Mouse (Mus musculus) thymus, postnatal 4 days (tissue): Measurements from ENCODE around the gene Olfr771.
"Not testable (repeated sequence)": the region's sequence is repeated elsewhere in the genome, so short reads cannot be mapped to it uniquely, and the experiment has no call there.

ENCODE experiments used
- DNase-seq: peaks from one replicate; pipeline ENCODE4 v3.0.0; 2021

Olfr771 gene

DNA sequence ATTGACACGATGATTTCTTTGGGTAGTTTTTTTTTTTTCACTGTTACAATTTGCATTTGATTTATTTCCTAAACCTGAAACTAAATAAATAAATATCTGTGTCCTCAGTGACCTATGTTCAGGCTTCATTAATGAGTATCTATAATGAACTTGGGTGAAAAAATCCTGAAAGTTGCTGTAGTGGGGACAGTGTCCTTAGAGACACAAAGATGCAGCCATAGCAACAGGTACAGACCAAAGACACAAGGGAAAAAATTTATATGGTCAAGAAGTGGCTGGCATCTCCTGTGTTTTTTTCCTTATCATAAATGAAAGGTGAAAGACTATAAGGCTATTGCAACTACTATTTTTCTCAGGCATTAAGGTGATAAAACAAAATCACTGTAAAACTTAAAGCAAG is at the start of gene Olfr771:
Olfr771 (minus strand) TSS at position 101 of the 400 bp plus-strand sequence.
- DNase-seq: no peak

DNA sequence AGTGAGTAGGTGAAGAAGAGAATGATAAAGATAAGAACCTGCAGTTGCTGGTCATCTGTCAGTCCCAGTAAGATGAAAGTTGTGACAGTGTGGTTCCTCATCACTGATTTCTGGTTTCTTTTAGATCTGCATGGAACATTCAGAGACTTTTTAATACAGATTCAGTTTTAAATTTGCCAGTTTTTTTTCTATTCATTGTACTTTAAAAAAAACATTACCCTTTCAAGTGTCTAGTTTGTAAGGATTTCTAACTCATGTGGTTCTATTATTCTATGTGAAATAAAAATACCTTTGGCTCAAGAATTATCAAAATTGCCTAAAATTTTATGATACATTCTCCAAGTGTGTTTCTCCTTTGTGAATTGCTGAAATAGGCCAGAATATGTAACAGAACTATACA is 22.8 kb upstream of the Olfr771 start, which contains the start of gene Olfr773:
Olfr773 (minus strand) TSS at position 101 of the 400 bp plus-strand sequence.
- not testable (repeated sequence) for DNase-seq

DNA sequence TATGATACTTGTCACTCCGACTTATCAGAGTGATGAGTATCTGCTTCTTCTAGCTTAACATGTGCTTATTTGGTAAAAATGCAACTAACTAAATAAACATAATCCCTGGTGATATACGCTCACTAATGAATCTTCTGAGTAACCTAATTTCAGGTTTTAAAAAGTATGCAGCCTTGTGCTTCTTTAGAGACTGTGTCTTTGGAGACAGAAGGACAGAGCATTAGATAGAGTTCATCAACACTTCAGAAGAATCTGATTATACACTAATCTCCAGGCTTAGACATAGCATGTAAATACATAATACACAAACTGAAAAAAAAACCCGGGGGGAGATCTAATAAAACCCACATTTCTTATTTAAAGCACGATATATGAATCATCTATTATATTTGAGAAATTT is 13.3 kb upstream of the Olfr771 start, which contains the start of gene Olfr772:
Olfr772 (minus strand) TSS at position 101 of the 400 bp plus-strand sequence.
- DNase-seq: not testable (repeated sequence)

GRCm38 (mm10) chr10:129138898-129139297 is 25.7 kb downstream of the Olfr771 start, which contains the start of gene Olfr770:
Gene Olfr770 (minus strand): TSS chr10:129138998.
- no peak for DNase-seq

GRCm38 (mm10) chr10:129117761-129118160 is 46.8 kb downstream of the Olfr771 start, which contains the start of gene Olfr769:
Gene Olfr769 (minus strand): TSS chr10:129117861.
- no peak for DNase-seq

- DNase-seq: no peak
Observed at GRCm38 (mm10) chr10:129115146-129115545, 49.4 kb downstream of the Olfr771 start.
